Mouse (Mus musculus) olfactory bulb, adult 2 months (tissue): ENCODE measurements around the gene Farp2.

Experiments
- CTCF ChIP-seq: fragments of 200-500 bp; IDR thresholded peaks from 2 replicates; pipeline ENCODE4 v1.5.1; 2012; ENCODE audit warnings: low read depth, mild to moderate bottlenecking, low read length, moderate library complexity; ENCODE audit not compliant: insufficient read depth
- POLR2A ChIP-seq: fragments of 200-500 bp; IDR thresholded peaks from 2 replicates; pipeline ENCODE4 v1.6.1; 2012; ENCODE audit warnings: mild to moderate bottlenecking, low read depth, low read length, moderate library complexity; ENCODE audit not compliant: insufficient read depth

- no peak for TF ChIP-seq CTCF
- no peak for TF ChIP-seq POLR2A
These were observed 16.6 kb upstream of the Farp2 start for GRCm38 (mm10) chr1:93495312-93495711.
